8 mouse cellular contexts compared by ENCODE assay signal in the genomic region with DNA sequence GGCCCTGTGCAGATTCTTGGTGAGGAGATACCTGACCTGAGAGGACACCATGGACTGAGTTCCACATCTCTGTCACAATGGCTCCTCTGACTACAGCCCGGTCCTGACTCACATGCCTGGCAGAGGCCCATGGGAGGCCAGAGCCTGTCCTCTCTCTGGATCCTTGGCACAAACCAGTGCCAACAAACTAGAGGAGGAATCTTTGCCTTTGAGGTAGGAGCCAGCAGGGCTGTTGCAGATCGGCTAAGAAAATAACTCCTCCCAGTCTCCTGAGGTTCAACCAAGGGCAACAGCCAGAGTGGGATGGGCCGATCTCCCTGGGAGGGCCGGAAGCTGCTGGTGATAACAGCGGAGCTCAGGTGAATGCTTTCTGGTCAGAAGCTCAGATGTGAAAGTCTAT. TPM values are rescaled to one million over a fixed set of nuclear protein-coding genes. Genes with fewer than 3 reads are reported as not detected.
DNase-seq lines count a peak whose midpoint lies in the region; TF ChIP-seq lines count a peak whose summit lies in the region.
"Had no signal": no experiment of that assay in that cellular context is flagged by ENCODE, and none has a peak within 500 bp of the region (broad histone marks: within the 10 kb centered on the region; RNA-seq: fewer than 3 reads in every experiment).

No protein-coding gene starts in this region.

- no peak overlapping the region for H3K4me3 ChIP-seq in thymus, adult 2 months (ENCODE audit: control insufficient read depth, insufficient read depth, low read length)
- H3K4me3 ChIP-seq: megakaryocyte, embryonic 14.5 days had no signal

- no peaks in the 10 kb centered on the region for H3K27me3 ChIP-seq in thymus, adult 2 months (ENCODE audit: control insufficient read depth, insufficient read depth, low read length)
- H3K27me3 ChIP-seq: megakaryocyte, embryonic 14.5 days had no signal

- DNase-seq in ES-CJ7 (ENCODE audit: low read depth, low spot score) = peak; percentile 21
- DNase-seq in adrenal gland, adult 18-20 months (ENCODE audit: low spot score in 2 of 2) = peak; percentile 26 to 46
- DNase-seq in heart, adult 8-10 months (ENCODE audit: low spot score) = peak; percentile 65
- DNase-seq in lung, postnatal 10 days = peak; percentile 71
- DNase-seq in T-cell, adult 2 months (ENCODE audit: low spot score) = no peak
- DNase-seq in left cerebral cortex, postnatal 14 days (ENCODE audit: low spot score in 2 of 2) = no peak
- no peak for DNase-seq in thymus, adult 2 months

- no peak for TF ChIP-seq POLR2A in thymus, adult 2 months (IDR thresholded peaks at IDR 0.05; ENCODE audit: control insufficient read depth, extremely low read depth, insufficient read depth, low read length, poor library complexity)

- H3K27ac ChIP-seq in thymus, adult 2 months (ENCODE audit: control insufficient read depth, insufficient read depth, low read length) = no peak overlapping the region

- H3K4me1 ChIP-seq in thymus, adult 2 months (replicated peaks; ENCODE audit: control insufficient read depth, insufficient read depth, low read length) = no peaks in the 10 kb centered on the region
- H3K4me1 ChIP-seq: megakaryocyte, embryonic 14.5 days had no signal

- intact Hi-C loops in left cerebral cortex, postnatal 14 days (cut with DNase I) = no loop called here

- no peak for TF ChIP-seq CTCF in thymus, adult 2 months (IDR thresholded peaks at IDR 0.05; ENCODE audit: borderline replicate concordance, control insufficient read depth, extremely low read depth, insufficient read depth, low read length, poor library complexity)

- WGBS in thymus, adult 2 months = 85% methylated on average over 5 of the region's 5 CpGs

- no peaks in the 10 kb centered on the region for H3K36me3 ChIP-seq in thymus, adult 2 months (ENCODE audit: control insufficient read depth, insufficient read depth, low read length)

RNA-seq across cellular contexts. Expression of gene Adra1b, which starts 28.2 kb away (rescaled TPM):
- 1 to 10 TPM; 1.8 to 2.9 TPM for total RNA-seq in adrenal gland, adult 18-20 months (2021)
- 10 to 100 TPM; 37.6 to 48.8 (median 44.3) TPM for total RNA-seq in heart, adult 8-10 months (2022)
- total RNA-seq in left cerebral cortex, postnatal 14 days (2021) = 10 to 100 TPM; 21.7 to 27.9 TPM
- polyA plus RNA-seq in thymus, adult 2 months (2012; rRNA removed) = 1.3 and 4.6 TPM in 2 replicates

Comparison
In these comparisons a context has a peak if more than half of its experiments do, and no peak if none do; other contexts are left out.
1. DNase-seq: peak in ES-CJ7 (single experiment), adrenal gland, adult 18-20 months (2 of 2), heart, adult 8-10 months (single experiment) and lung, postnatal 10 days (single experiment); none in T-cell, adult 2 months (single experiment), left cerebral cortex, postnatal 14 days (0 of 2) and thymus, adult 2 months (single experiment).
2. RNA of gene Adra1b, which starts 28.2 kb away (total RNA-seq): 37.6 to 48.8 TPM in heart, adult 8-10 months and 21.7 to 27.9 TPM in left cerebral cortex, postnatal 14 days; 1.8 to 2.9 TPM in adrenal gland, adult 18-20 months; every median in the first group is over 4 times any median in the second.